8 mouse cellular contexts compared by ENCODE assay signal in genomic region chr11:102697338-102698017, GRCm38 (mm10). TPM values are rescaled to one million over a fixed set of nuclear protein-coding genes. Genes with fewer than 3 reads are reported as not detected.
DNase-seq lines count a peak whose midpoint lies in the region; ATAC-seq lines count a peak whose summit lies in the region.

Gene Ccdc43 (minus strand): TSS chr11:102697782.

- intact Hi-C loops in left cerebral cortex, postnatal 10 days (cut with DNase I), result no loop called here

- peak; percentile 95 for DNase-seq in adrenal gland, adult 2 months
- DNase-seq in embryo, embryonic 11 days, result peak; percentile 92
- peak; percentile 84 for DNase-seq in gastrocnemius, postnatal 25 days
- peak; percentile 96 for DNase-seq in intestine, embryonic 14.5 days (ENCODE audit: low spot score)
- peak; percentile 72 to 90 for DNase-seq in left cerebral cortex, postnatal 10 days (ENCODE audit: extremely low spot score in 1 of 2, low spot score in 2 of 2)
- peak; percentile 89 for DNase-seq in right cerebral cortex, postnatal 10 days (ENCODE audit: low spot score in 2 of 2)
- peak; percentile 87 for DNase-seq in urinary bladder, postnatal 14 days (ENCODE audit: low spot score)

- H3K9me3 ChIP-seq in intestine, embryonic 14.5 days (ENCODE audit: control insufficient read depth, low read length), result no peaks in the 10 kb centered on the region

- ATAC-seq in intestine, embryonic 14.5 days (replicated peaks; ENCODE audit: low FRiP score, low TSS enrichment, low read depth), result peak; percentile 94
- peak; percentile 99 for ATAC-seq in megakaryocyte progenitor cell, adult 5-6 weeks (replicated peaks; ENCODE audit: poor library complexity)

- peak within 1 kb of the TSS; percentile 82 for H3K9ac ChIP-seq in intestine, embryonic 14.5 days (ENCODE audit: low read length)

- H3K36me3 ChIP-seq in intestine, embryonic 14.5 days (ENCODE audit: control insufficient read depth, insufficient read depth, low read length), result peaks cover 4% of the 10 kb centered on the region; the same call in 1 of the 2 replicates

- H3K4me2 ChIP-seq in intestine, embryonic 14.5 days (ENCODE audit: low read length), result peak within 1 kb of the TSS; percentile 96

- under 1% methylated on average over 49 of the region's 49 CpGs for WGBS in intestine, embryonic 14.5 days

- H3K4me3 ChIP-seq in intestine, embryonic 14.5 days (ENCODE audit: low read depth, low read length), result peak within 1 kb of the TSS; percentile 90

- no peaks in the 10 kb centered on the region for H3K27me3 ChIP-seq in intestine, embryonic 14.5 days (replicated peaks; ENCODE audit: control insufficient read depth, insufficient read depth, low read length)

- peak within 1 kb of the TSS; percentile 40; the same call in 1 of the 2 replicates for H3K27ac ChIP-seq in intestine, embryonic 14.5 days (ENCODE audit: low read depth)

- peaks cover 14% of the 10 kb centered on the region for H3K4me1 ChIP-seq in intestine, embryonic 14.5 days (replicated peaks; ENCODE audit: control insufficient read depth, insufficient read depth, low read length)

RNA-seq across cellular contexts. Expression of gene Ccdc43, which starts in this region (rescaled TPM):
- total RNA-seq in adrenal gland, adult 2 months (2021), result 10 to 100 TPM; 22.9 to 32.8 TPM
- polyA plus RNA-seq in adrenal gland, adult 2 months (2012; rRNA removed), result 3.3 and 3.5 TPM in 2 replicates
- 10 to 100 TPM; 60.3 to 73.0 TPM for total RNA-seq in gastrocnemius, postnatal 25 days (2021)
- 43.5 and 43.6 TPM in 2 replicates for polyA plus RNA-seq in intestine, embryonic 14.5 days (2014; fragmentation: Nextera tagmentation; extraction: Ambion mirVana)
- 10 to 100 TPM; 27.2 to 32.5 TPM for total RNA-seq in left cerebral cortex, postnatal 10 days (2021)
- total RNA-seq in megakaryocyte progenitor cell, adult 5-6 weeks (2015), result 25.5 and 28.9 TPM in 2 replicates
- 36.1 and 41.9 TPM in 2 replicates for total RNA-seq in megakaryocyte progenitor cell, adult 5-6 weeks (2017)

Comparison
In these comparisons a context has a peak if more than half of its experiments do, and no peak if none do; other contexts are left out.
1. Peak in every context shown above with its lines: DNase-seq, ATAC-seq, H3K4me3 ChIP-seq and H3K27ac ChIP-seq.